Mouse (Mus musculus): ENCODE data around the gene Vps37c.

DNA sequence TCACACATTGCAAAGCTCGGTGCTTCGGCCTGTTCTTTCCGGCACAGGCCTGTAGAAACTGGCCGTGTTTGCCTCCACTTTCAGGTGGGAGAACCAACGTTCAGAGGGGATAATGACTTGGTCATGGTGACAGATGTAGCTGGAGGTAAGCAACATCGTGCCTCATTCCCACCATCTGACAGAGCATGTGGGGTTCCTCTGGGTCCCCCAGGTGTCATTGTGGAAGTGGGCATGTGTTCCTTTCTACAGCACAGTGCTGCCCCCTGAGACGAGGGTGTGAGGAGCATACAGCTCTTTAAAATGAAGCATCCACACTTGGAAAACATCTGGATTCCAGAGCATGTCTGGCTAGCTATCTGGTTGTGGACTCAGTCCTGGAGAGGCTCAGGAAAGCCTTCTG, 46.0 kb downstream of the Vps37c start:
- TF ChIP-seq CTCF (conservative IDR thresholded peaks at IDR 0.05; ENCODE audit: low read length): no peak
- TF ChIP-seq NANOG (IDR thresholded peaks at IDR 0.05; ENCODE audit: borderline replicate concordance, low read length): no peak
